Mouse (Mus musculus) midbrain, embryonic 11.5 days (tissue): ENCODE results near the gene Ralgps1. TPM values are rescaled to one million over a fixed set of nuclear protein-coding genes. Genes with fewer than 3 reads are reported as not detected.
"Not testable (repeated sequence)": the region's sequence is repeated elsewhere in the genome, so short reads cannot be mapped to it uniquely, and the experiment has no call there.

Source experiments
- ATAC-seq: fragments of 200-750 bp; cut with Nextera tagmentation; 2 replicates; pipeline ENCODE4 v1.8.0; 2017; ENCODE audit warnings: moderate TSS enrichment, moderate library complexity; ENCODE audit not compliant: low FRiP score
- DNase-seq: peaks from one replicate; pipeline ENCODE4 v3.0.0; 2015; ENCODE audit warnings: low spot score; ENCODE audit errors: missing footprints
- H3K27ac ChIP-seq: fragments of 300-500 bp; sonication (generic); 2 replicates; pipeline ENCODE4 v1.5.1; 2014; ENCODE audit warnings: low read depth, low read length
- H3K27me3 ChIP-seq: fragments of 300-500 bp; sonication (generic); 2 replicates; pipeline ENCODE4 v1.6.1; 2014; ENCODE audit warnings: mild to moderate bottlenecking, low read length, moderate library complexity, mixed read lengths; ENCODE audit not compliant: control insufficient read depth, insufficient read depth
- H3K36me3 ChIP-seq: fragments of 300-500 bp; sonication (generic); 2 replicates; pipeline ENCODE4 v1.6.1; 2014; ENCODE audit warnings: mild to moderate bottlenecking, low read length, moderate library complexity, mixed read lengths; ENCODE audit not compliant: control insufficient read depth, insufficient read depth
- H3K4me1 ChIP-seq: fragments of 300-500 bp; sonication (generic); 2 replicates; pipeline ENCODE4 v1.6.1; 2014; ENCODE audit warnings: low read length; ENCODE audit not compliant: control insufficient read depth, insufficient read depth
- H3K4me2 ChIP-seq: fragments of 300-500 bp; sonication (generic); 2 replicates; pipeline ENCODE4 v1.6.1; 2014; ENCODE audit warnings: mild to moderate bottlenecking, moderate library complexity
- H3K4me3 ChIP-seq: fragments of 300-500 bp; sonication (generic); 2 replicates; pipeline ENCODE4 v1.5.1; 2014; ENCODE audit warnings: low read depth, low read length
- H3K9ac ChIP-seq: fragments of 300-500 bp; sonication (generic); 2 replicates; pipeline ENCODE4 v1.6.1; 2014; ENCODE audit warnings: low read length
- H3K9me3 ChIP-seq: fragments of 300-500 bp; sonication (generic); 2 replicates; pipeline ENCODE4 v1.6.1; 2016; ENCODE audit warnings: low read length; ENCODE audit not compliant: control insufficient read depth
- WGBS: fragments of 180-500 bp; shearing (Covaris S2); extraction: QIAGEN DNeasy Blood & Tissue Kit; methylation state at CpG from one replicate; pipeline ENCODE4 v1.1.7; 2014; 5-methylcytosine and 5-hydroxymethylcytosine counted together
- polyA plus RNA-seq: library from polyadenylated mRNA; unstranded; fragments of >200 nt; fragmentation: Nextera tagmentation; extraction: Ambion mirVana; gene quantifications from 2 replicates; pipeline ENCODE4 v1.2.1, GENCODE M21; 2014

The Ralgps1 gene
- polyA plus RNA-seq, 1 experiment from 2014 or later, result 13.8 TPM

GRCm38 (mm10) chr2:33130526-33131483 lies 240.5 kb downstream of the Ralgps1 start:
- H3K9me3 ChIP-seq, result no peaks in the 10 kb centered on the region
- under 1% methylated on average over 46 of the region's 55 CpGs for WGBS
- H3K36me3 ChIP-seq, result no peaks in the 10 kb centered on the region
- peaks cover 19% of the 10 kb centered on the region for H3K27me3 ChIP-seq
- H3K27ac ChIP-seq, result no peak overlapping the region
- ATAC-seq (peak; percentile 91), DNase-seq (peak; percentile 99)
- peak overlapping the region; percentile 74 for H3K4me3 ChIP-seq
- H3K4me1 ChIP-seq, result peaks cover 13% of the 10 kb centered on the region
- H3K4me2 ChIP-seq, result peak overlapping the region; percentile 99
- H3K9ac ChIP-seq, result peak overlapping the region; percentile 72

- Histone ChIP-seq H3K4me3 (peak overlapping the region; percentile 74), H3K36me3 (no peaks in the 10 kb centered on the region), H3K4me1 (peaks cover 13% of the 10 kb centered on the region), H3K4me2 (peak overlapping the region; percentile 99), H3K9ac (peak overlapping the region; percentile 72), H3K27me3 (peaks cover 19% of the 10 kb centered on the region), H3K27ac (no peak overlapping the region), H3K9me3 (no peaks in the 10 kb centered on the region)
- no peak for DNase-seq
- ATAC-seq, result peak; percentile 65
- WGBS, result under 1% methylated on average over 33 of the region's 33 CpGs
Measured at GRCm38 (mm10) chr2:33130141-33130525, 241.2 kb downstream of the Ralgps1 start.

- Histone ChIP-seq H3K4me2 (peak overlapping the region; percentile 99), H3K27ac (no peak overlapping the region), H3K9me3 (no peaks in the 10 kb centered on the region), H3K36me3 (no peaks in the 10 kb centered on the region), H3K9ac (peak overlapping the region; percentile 72), H3K4me3 (peak overlapping the region; percentile 74), H3K27me3 (peaks cover 19% of the 10 kb centered on the region), H3K4me1 (peaks cover 13% of the 10 kb centered on the region)
- ATAC-seq (no peak), DNase-seq (no peak)
- 6% methylated on average over 10 of the region's 10 CpGs for WGBS
Measured at GRCm38 (mm10) chr2:33129696-33130095, 241.6 kb downstream of the Ralgps1 start.

- Histone ChIP-seq H3K4me1 (peaks cover 13% of the 10 kb centered on the region), H3K4me3 (no peak overlapping the region), H3K9ac (no peak overlapping the region), H3K36me3 (no peaks in the 10 kb centered on the region), H3K9me3 (no peaks in the 10 kb centered on the region), H3K27ac (no peak overlapping the region), H3K4me2 (no peak overlapping the region), H3K27me3 (peaks cover 19% of the 10 kb centered on the region)
- DNase-seq (no peak), ATAC-seq (no peak)
- WGBS, result 76% methylated on average over 2 of the region's 2 CpGs
Measured at GRCm38 (mm10) chr2:33129005-33129404, 242.3 kb downstream of the Ralgps1 start.

- Histone ChIP-seq H3K36me3 (no peaks in the 10 kb centered on the region), H3K27me3 (peaks cover 13% of the 10 kb centered on the region), H3K9ac (no peak overlapping the region), H3K4me2 (no peak overlapping the region), H3K9me3 (no peaks in the 10 kb centered on the region), H3K27ac (no peak overlapping the region), H3K4me1 (peaks cover 13% of the 10 kb centered on the region), H3K4me3 (no peak overlapping the region)
- WGBS, result 86% methylated on average over 2 of the region's 2 CpGs
- DNase-seq (no peak), ATAC-seq (no peak)
Measured at GRCm38 (mm10) chr2:33127271-33127670, 244.0 kb downstream of the Ralgps1 start.

- H3K4me2 ChIP-seq, result no peak overlapping the region
- no peaks in the 10 kb centered on the region for H3K27me3 ChIP-seq
- H3K9ac ChIP-seq, result no peak overlapping the region
- H3K4me3 ChIP-seq, result no peak overlapping the region
- no peak overlapping the region for H3K27ac ChIP-seq
- H3K9me3 ChIP-seq, result no peaks in the 10 kb centered on the region
- no peaks in the 10 kb centered on the region for H3K36me3 ChIP-seq
- ATAC-seq, result no peak
- DNase-seq, result no peak
- WGBS, result 71% methylated on average over 6 of the region's 6 CpGs
- H3K4me1 ChIP-seq, result no peaks in the 10 kb centered on the region
Measured at GRCm38 (mm10) chr2:33122856-33123255, 248.4 kb downstream of the Ralgps1 start.

GRCm38 (mm10) chr2:33100536-33100935 lies 270.8 kb downstream of the Ralgps1 start:
- DNase-seq, result no peak
- Histone ChIP-seq H3K36me3 (no peaks in the 10 kb centered on the region), H3K4me1 (no peaks in the 10 kb centered on the region), H3K4me2 (no peak overlapping the region), H3K9ac (no peak overlapping the region), H3K9me3 (no peaks in the 10 kb centered on the region), H3K27ac (no peak overlapping the region), H3K4me3 (no peak overlapping the region), H3K27me3 (no peaks in the 10 kb centered on the region)
- no peak for ATAC-seq
- 91% methylated on average over 8 of the region's 8 CpGs for WGBS

GRCm38 (mm10) chr2:33097326-33097725 lies 274.0 kb downstream of the Ralgps1 start:
- not testable (repeated sequence) for H3K4me1 ChIP-seq, H3K27ac ChIP-seq, ATAC-seq, H3K36me3 ChIP-seq, H3K27me3 ChIP-seq, DNase-seq, H3K9ac ChIP-seq, H3K9me3 ChIP-seq, H3K4me3 ChIP-seq, H3K4me2 ChIP-seq
- 93% methylated on average over 12 of the region's 12 CpGs for WGBS

GRCm38 (mm10) chr2:33095221-33095671 lies 276.0 kb downstream of the Ralgps1 start:
- Histone ChIP-seq H3K9ac (no peak overlapping the region), H3K4me2 (no peak overlapping the region), H3K36me3 (no peaks in the 10 kb centered on the region), H3K4me1 (no peaks in the 10 kb centered on the region), H3K27me3 (no peaks in the 10 kb centered on the region), H3K4me3 (no peak overlapping the region), H3K9me3 (no peaks in the 10 kb centered on the region), H3K27ac (no peak overlapping the region)
- ATAC-seq (no peak), DNase-seq (no peak)
- 77% methylated on average over 10 of the region's 10 CpGs for WGBS
